Mouse (Mus musculus) layer of hippocampus, postnatal 36 days (tissue): ENCODE results near the gene Man1a. TPM values are rescaled to one million over a fixed set of nuclear protein-coding genes. Genes with fewer than 3 reads are reported as not detected.

Source experiments
- DNase-seq, 2 experiments: peaks; one replicate each; pipeline ENCODE4 v3.0.0; 2022
- total RNA-seq, 2 experiments: library from RNA; stranded (reverse); gene quantifications; 2 replicates each; pipeline ENCODE4 v1.2.3; 2021

Gene Man1a
- total RNA-seq, 2 experiments from 2014 or later, result 63.5 to 69.5 TPM

GRCm38 (mm10) chr10:54061159-54061558, 15.2 kb downstream of the Man1a start:
- no peak for DNase-seq

GRCm38 (mm10) chr10:54060587-54060986, 15.8 kb downstream of the Man1a start:
- no peak for DNase-seq

- no peak for DNase-seq
Measured at GRCm38 (mm10) chr10:54059679-54060249, 16.6 kb downstream of the Man1a start.

- no peak for DNase-seq
Measured at GRCm38 (mm10) chr10:54059092-54059496, 17.3 kb downstream of the Man1a start.

- no peak for DNase-seq
Measured at GRCm38 (mm10) chr10:54058657-54059056, 17.8 kb downstream of the Man1a start.

GRCm38 (mm10) chr10:54054188-54054587, 22.2 kb downstream of the Man1a start:
- no peak for DNase-seq

GRCm38 (mm10) chr10:54047885-54048284, 28.5 kb downstream of the Man1a start:
- no peak for DNase-seq

GRCm38 (mm10) chr10:54043358-54043757, 33.1 kb downstream of the Man1a start:
- DNase-seq, result no peak

GRCm38 (mm10) chr10:54042212-54042840, 34.1 kb downstream of the Man1a start:
- DNase-seq, result no peak

- no peak for DNase-seq
Measured at GRCm38 (mm10) chr10:54040261-54041165, 35.9 kb downstream of the Man1a start.

- DNase-seq, result no peak
Measured at GRCm38 (mm10) chr10:54039754-54040153, 36.7 kb downstream of the Man1a start.

GRCm38 (mm10) chr10:54038734-54039133, 37.7 kb downstream of the Man1a start:
- DNase-seq, result no peak

GRCm38 (mm10) chr10:54038180-54038579, 38.2 kb downstream of the Man1a start:
- DNase-seq, result no peak

- no peak for DNase-seq
Measured at GRCm38 (mm10) chr10:54037348-54038010, 38.9 kb downstream of the Man1a start.

- DNase-seq, result no peak
Measured at GRCm38 (mm10) chr10:54035586-54035985, 40.8 kb downstream of the Man1a start.

- DNase-seq, result no peak
Measured at GRCm38 (mm10) chr10:54034779-54035178, 41.6 kb downstream of the Man1a start.

GRCm38 (mm10) chr10:54032316-54033092, 43.9 kb downstream of the Man1a start:
- no peak for DNase-seq

- no peak for DNase-seq
Measured at GRCm38 (mm10) chr10:54028866-54029265, 47.5 kb downstream of the Man1a start.

- no peak for DNase-seq
Measured at GRCm38 (mm10) chr10:54026738-54027427, 49.5 kb downstream of the Man1a start.

- DNase-seq, result no peak
Measured at GRCm38 (mm10) chr10:54026101-54026500, 50.3 kb downstream of the Man1a start.

- DNase-seq, result no peak
Measured at GRCm38 (mm10) chr10:54017904-54018454, 58.4 kb downstream of the Man1a start.
